Mouse (Mus musculus) megakaryocyte-erythroid progenitor cell, adult 5 weeks (primary cell): ENCODE data around the gene Olfr376. TPM values are rescaled to one million over a fixed set of nuclear protein-coding genes. Genes with fewer than 3 reads are reported as not detected.

Experiments
- polyA plus RNA-seq: library from polyadenylated mRNA; stranded (reverse); fragments of >175 nt; gene quantifications from 2 replicates; pipeline ENCODE4 v1.2.3, GENCODE M21; 2012

Olfr376 gene
- polyA plus RNA-seq = not detected in 2 replicates

GRCm38 (mm10) chr11:73370946-73371345, at the start of gene Olfr376:
Olfr376 (plus strand) TSS chr11:73371246.

GRCm38 (mm10) chr11:73329442-73329841, 41.6 kb upstream of the Olfr376 start, which contains the start of the genes Aspa, Gm49340 and Spata22:
Aspa (minus strand) TSS chr11:73329596.
Gm49340 (plus strand) TSS chr11:73329741.
Spata22 (plus strand) TSS chr11:73329741.

DNA sequence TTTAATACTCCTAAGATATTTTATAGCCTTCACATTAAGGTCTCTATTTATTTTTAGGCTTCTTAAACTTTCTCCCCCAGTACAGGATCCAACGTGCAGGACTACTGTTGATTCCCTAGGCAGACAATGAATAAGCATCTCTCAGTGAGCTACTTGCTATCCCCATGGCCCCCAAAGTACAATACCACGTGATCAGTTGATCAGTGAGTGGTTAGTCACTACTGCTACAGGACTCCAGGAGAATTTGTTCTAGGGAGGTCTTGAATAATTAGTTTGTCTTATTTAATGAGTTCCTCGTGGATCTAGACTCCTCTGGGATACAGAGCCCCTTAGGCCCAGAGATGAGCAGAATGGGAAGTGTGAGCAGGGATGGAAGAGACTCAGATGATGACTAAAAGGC, 20.6 kb upstream of the Olfr376 start, which contains the start of gene Olfr20:
Olfr20 (plus strand) TSS at position 301 of the 400 bp plus-strand sequence.

GRCm38 (mm10) chr11:73399514-73399913, 28.5 kb downstream of the Olfr376 start, which contains the start of gene Olfr1:
Olfr1 (minus strand) TSS chr11:73399614.

Other genes with a start within 250 kb of the Olfr376 start
- gene Haspin, start 233.0 kb upstream of the Olfr376 start, polyA plus RNA-seq = 6.9 and 12.1 TPM in 2 replicates
- gene P2rx5, start 210.8 kb upstream of the Olfr376 start, polyA plus RNA-seq = not detected in 2 replicates
- gene Emc6, start 194.2 kb upstream of the Olfr376 start, polyA plus RNA-seq = 156 and 168 TPM in 2 replicates
- 6.4 and 8.2 TPM in 2 replicates for gene Tax1bp3, start 194.2 kb upstream of the Olfr376 start, polyA plus RNA-seq
- 5.6 and 6.5 TPM in 2 replicates for gene Ctns, start 172.2 kb upstream of the Olfr376 start, polyA plus RNA-seq
- gene Shpk, start 171.8 kb upstream of the Olfr376 start, polyA plus RNA-seq = 1.2 and 1.3 TPM in 2 replicates
- gene Trpv1, start 137.0 kb upstream of the Olfr376 start, polyA plus RNA-seq = not detected in 2 replicates
- not detected in 2 replicates for gene Trpv3, start 103.9 kb upstream of the Olfr376 start, polyA plus RNA-seq
- gene Aspa, start 41.6 kb upstream of the Olfr376 start, polyA plus RNA-seq = 0.01 TPM in 1 of 2 replicates, not detected in the other
- gene Gm49340, start 41.5 kb upstream of the Olfr376 start, polyA plus RNA-seq = not detected in 2 replicates
- gene Spata22, start 41.5 kb upstream of the Olfr376 start, polyA plus RNA-seq = not detected in 2 replicates
- not detected in 2 replicates for gene Olfr20, start 20.5 kb upstream of the Olfr376 start, polyA plus RNA-seq
- 0.01 TPM in 1 of 2 replicates, not detected in the other for gene Olfr1, start 28.4 kb downstream of the Olfr376 start, polyA plus RNA-seq
- gene Olfr378, start 57.2 kb downstream of the Olfr376 start, polyA plus RNA-seq = not detected in 2 replicates
- gene Olfr380, start 86.3 kb downstream of the Olfr376 start, polyA plus RNA-seq = not detected in 2 replicates
- gene Olfr381, start 120.4 kb downstream of the Olfr376 start, polyA plus RNA-seq = not detected in 2 replicates
- gene Olfr382, start 146.0 kb downstream of the Olfr376 start, polyA plus RNA-seq = not detected in 2 replicates
- not detected in 2 replicates for gene Olfr385, start 221.8 kb downstream of the Olfr376 start, polyA plus RNA-seq
- gene Olfr384, start 227.3 kb downstream of the Olfr376 start, polyA plus RNA-seq = not detected in 2 replicates